Mouse (Mus musculus) urinary bladder, adult 18-20 months (tissue): ENCODE data around the gene Lrrc10b.
A peak's percentile ranks its signal among the peaks of the same experiment; 100 is the strongest.

Experiments
- DNase-seq, 2 experiments: peaks; one replicate each; pipeline ENCODE4 v3.0.0; 2022; ENCODE audit warnings: low spot score in 2 of 2, mixed read lengths in 2 of 2

The Lrrc10b gene

GRCm38 (mm10) chr19:10456752-10457483, at the start of gene Lrrc10b:
Gene Lrrc10b, minus strand, starts transcription at chr19:10457473.
- DNase-seq: peak; percentile 21 to 46

- DNase-seq: no peak
These were observed 45.3 kb upstream of the Lrrc10b start for GRCm38 (mm10) chr19:10502571-10502970.

DNA sequence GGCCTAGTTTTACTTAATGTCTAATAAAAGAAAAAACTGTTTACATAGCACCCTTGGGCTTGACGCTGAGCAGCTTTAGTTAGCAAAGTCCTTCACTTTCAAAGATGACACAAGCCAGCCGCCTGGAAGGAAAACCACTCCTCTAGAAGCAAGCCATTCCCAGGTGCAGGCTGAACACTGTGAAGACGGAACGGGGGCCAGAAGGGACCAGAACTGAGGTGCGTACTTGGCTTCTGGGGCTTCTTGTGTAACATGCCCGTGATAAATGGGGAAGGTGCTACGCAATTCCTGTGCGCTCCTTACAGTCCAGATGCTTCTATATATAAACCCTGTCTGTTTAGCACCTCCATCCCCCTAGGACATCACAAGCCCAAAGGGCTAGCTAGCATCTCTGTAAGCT, 43.3 kb upstream of the Lrrc10b start:
- DNase-seq: no peak

- no peak for DNase-seq
These were observed 40.4 kb upstream of the Lrrc10b start for GRCm38 (mm10) chr19:10497512-10498160.

DNA sequence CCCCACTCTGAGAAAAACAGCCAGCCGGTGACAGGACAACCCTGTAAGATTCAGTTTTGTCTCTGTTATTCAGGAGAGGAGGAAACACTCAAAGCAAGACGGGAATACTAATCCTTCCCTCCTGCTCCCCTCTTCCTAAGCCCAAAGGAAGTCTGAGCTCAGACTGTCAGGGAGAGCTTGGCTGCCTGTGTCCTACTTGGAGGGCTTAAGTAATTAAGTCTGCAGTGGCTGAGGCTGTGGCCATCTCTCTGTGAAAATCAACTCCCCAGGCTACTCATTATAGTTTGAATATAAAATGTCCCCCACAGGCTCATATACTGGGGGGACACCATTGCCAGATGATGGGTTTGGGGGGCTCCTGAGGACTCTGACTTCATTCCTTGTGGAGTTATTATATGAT, 39.7 kb upstream of the Lrrc10b start:
- DNase-seq: no peak

DNA sequence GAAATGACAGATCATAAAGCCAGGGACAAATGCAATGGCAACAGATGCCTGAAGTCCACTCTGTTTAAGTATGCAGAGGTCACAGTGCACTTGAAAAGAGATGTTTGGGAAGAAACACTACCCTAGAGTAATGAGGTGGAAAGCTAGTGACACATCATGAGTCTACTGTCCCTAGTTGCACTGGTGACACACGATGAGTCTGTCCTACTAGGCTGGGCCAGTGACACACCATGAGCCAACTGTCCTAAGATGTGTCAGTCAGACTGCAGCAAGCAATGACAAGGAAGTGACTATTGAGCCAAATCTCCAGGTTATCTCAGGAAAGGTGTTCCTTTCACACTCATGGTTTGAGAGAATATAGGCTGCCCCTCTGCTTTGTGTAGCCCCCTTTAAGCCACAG, 38.4 kb upstream of the Lrrc10b start:
- DNase-seq: no peak

GRCm38 (mm10) chr19:10486264-10486738, 29.0 kb upstream of the Lrrc10b start:
- DNase-seq: peak in 1 of 2 experiments; percentile 26

- no peak for DNase-seq
These were observed 25.4 kb upstream of the Lrrc10b start, which contains the start of gene Ppp1r32 for GRCm38 (mm10) chr19:10482703-10483102. Gene Ppp1r32, minus strand, starts transcription at chr19:10482928.

- DNase-seq: no peak
These were observed 22.3 kb upstream of the Lrrc10b start for GRCm38 (mm10) chr19:10479541-10479940.

DNA sequence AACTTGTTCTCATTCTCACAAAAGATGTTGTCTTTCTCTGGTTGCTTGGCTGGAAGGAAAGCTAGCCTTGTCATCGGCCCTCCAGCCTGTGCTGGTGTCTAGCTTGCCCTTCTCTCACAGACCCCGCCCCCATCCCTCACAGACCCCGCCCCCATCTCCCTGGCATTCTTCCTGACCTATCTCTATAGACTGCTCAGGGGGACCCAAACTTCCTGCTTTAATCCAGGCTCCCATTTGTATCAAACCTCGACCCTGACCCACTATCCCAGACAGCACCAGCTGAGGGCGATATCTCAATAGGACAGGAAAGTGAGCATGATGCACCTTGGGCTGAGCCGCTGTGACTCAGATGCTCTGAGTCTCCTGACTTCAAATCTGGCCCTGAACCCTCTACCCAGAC, 16.5 kb upstream of the Lrrc10b start:
- DNase-seq: no peak

- no peak for DNase-seq
These were observed 15.7 kb upstream of the Lrrc10b start for GRCm38 (mm10) chr19:10472958-10473357.

GRCm38 (mm10) chr19:10469171-10469658, 11.9 kb upstream of the Lrrc10b start:
- no peak for DNase-seq

DNA sequence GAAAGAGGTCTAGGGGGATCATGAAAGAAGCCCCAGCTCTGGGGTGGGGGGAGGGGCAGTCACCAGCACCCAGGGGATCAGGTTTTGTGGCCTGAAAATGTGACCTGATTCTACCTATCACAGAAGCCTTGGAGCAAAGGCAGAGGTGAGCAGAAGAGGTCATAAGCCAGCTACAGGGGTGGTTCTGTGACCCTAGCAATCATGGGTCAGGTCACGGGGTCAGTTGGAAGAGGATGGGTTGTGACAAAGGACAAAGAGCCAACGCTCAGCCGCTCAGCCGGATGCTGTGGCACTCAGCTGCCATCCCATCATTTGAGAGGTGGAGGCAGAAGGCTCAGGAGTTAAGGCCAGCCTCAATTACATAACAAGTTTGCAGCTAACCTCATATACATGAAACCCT, 7.2 kb upstream of the Lrrc10b start:
- no peak for DNase-seq

DNA sequence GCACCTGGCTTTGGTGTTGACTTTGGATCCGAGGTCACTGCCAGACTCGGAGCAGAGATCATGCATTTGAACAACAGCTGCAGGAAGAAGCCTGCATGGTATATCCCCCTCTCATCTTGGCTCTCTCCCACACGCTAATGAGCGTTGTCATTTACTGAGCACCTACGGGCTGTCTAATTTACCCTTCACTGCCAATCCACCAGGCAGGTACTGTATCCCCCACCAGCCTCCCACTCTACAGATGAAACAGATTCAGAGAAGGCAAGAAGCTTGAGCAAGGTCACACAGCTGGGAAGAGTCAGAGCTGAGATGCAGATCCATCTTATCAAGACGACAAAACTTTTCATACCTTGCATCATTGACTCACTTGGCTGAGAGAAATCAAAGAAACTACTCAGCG, 4.3 kb upstream of the Lrrc10b start:
- no peak for DNase-seq

DNA sequence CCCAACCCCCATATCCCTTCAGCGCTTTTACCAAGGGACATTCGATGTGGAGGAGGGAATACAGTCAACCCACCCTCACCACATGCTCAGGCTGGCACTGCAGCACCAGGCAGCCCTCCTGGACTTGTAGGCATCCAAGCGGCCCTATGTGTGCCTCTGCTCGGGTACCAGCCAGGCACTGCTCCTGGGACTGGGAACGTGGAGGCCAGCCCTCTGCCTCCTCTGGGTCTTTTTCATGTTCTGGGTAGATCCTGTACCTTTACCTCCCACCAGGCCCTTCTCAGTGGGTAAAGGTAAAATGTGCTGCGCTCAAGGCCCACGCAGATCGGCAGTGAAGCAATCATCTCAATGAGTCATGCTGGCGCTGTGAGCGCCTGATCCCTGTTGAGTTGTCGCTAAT, 2.6 kb upstream of the Lrrc10b start:
- DNase-seq: no peak

DNA sequence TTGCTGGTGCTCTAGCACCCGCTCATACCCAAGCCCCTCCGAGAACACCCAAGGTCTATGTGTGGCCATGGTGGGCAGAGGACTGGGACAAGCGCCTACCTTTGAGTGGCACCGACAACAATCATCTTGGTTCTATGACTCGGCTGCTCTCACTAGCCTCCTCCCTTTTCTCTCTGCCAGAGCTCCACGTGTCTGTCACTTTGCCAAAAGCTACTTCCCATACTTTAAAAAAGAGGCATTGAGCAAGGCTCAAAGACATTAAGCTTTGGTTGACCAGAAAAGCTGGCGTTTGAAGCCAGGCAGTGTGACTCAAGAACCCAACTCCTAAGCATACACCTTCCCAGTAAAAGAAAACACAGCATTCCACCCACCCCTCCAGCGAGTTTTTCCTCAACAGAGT, 823 bp upstream of the Lrrc10b start:
- DNase-seq: no peak

DNA sequence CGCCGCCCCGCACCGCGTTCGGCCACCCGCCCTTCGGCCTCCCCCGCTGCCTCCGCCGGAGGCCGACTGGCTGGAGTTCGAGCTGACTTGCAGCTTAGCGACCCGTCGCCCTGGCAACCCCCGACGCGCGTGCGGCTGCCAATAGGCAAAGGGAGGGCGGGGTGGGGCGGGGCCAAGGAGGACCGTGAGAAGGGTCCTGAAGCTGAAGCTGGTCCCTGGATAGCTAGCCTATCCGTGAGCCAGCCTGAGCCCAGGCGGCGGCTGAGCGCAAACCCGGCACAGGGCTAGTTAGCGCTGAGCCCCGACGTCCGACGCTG, 169 bp upstream of the Lrrc10b start:
- no peak for DNase-seq

DNA sequence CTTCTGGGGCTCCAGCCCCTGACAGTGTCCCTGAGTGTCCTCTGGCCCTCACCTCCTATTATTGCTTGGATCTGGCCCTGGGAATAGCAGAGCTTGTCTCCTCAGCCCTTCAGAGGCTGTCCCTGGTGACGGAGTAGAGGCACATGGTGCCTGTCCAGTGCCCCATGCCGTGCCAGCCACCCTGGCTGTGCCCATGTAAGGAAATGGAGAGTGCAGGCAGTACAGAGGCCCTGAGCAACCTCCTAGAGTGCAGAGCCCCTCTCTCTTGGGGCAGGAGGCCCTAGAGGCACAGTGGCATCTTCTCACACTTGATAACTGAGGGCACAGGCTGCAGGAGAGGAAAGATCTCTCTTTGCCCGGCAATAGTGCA, 1.9 kb downstream of the Lrrc10b start:
- DNase-seq: no peak

- no peak for DNase-seq
These were observed 2.4 kb downstream of the Lrrc10b start for GRCm38 (mm10) chr19:10454718-10455436.

DNA sequence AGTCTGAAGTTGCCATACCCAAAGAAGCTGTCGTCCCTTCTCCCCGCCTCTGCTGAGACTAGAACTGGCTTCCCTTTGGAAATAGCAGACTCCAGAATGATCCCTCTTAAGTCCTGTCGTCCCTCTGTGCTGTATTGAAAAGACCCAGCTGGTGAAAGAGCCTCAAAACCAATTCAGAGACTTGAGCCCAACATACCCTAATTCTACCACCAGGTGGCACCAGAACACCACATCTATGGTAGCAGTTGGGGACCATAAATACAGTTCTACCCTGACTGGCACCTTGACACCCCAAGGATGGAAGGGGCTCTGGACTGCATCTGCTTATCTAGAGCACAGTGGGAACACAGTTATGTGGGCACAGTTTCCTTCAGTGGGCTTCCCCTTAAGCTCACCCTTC, 7.6 kb downstream of the Lrrc10b start:
- peak; percentile 33 to 46 for DNase-seq

DNA sequence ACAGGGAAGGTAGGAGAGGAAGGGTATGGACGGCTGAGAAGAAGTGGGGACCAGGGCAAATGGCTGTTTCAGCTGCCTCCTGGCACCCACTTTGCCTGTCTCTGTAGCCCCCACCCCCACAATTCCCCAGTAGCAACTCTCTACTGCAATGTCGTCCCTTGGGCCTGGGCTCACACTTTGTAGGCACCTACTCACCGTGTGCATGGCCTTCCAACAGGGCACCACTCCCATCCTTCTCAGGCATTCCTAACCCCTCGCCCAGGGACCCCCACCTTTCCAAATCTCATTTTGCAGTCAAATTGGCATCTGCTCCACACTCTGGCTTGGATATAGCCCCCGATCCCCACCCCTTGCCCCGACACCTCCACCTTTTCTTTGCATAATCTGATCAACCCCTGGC, 8.1 kb downstream of the Lrrc10b start:
- no peak for DNase-seq

GRCm38 (mm10) chr19:10448275-10448674, 9.0 kb downstream of the Lrrc10b start:
- no peak for DNase-seq
